Mouse (Mus musculus): ENCODE results near the gene Clk2. TPM values are rescaled to one million over a fixed set of nuclear protein-coding genes. Genes with fewer than 3 reads are reported as not detected.
"Not testable (repeated sequence)": the region's sequence is repeated elsewhere in the genome, so short reads cannot be mapped to it uniquely, and the experiment has no call there.

Gene Clk2
- polyA plus RNA-seq, 1 experiment from 2014 or later, result 19.2 TPM

DNA sequence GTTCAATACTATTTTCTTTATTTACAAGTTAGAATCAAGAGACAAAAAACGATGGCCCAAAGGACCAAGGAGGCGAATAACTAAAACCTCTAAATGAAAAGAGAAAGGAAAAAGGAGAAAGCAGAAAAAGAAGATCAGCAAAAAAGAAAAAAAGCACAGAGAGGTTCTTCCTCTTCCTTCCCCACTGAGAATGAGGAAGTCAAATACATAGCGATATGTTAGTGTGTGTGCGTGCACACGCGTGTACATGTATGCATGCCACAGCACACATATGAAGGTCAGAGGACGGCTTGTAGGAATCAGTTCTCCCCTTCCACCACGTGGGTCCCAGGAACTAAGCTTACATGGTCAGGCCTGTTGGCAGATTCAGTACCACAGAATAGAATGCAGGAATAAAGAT is 7.6 kb upstream of the Clk2 start:
- no peak for ATAC-seq (ENCODE audit: low FRiP score)
- H3K27me3 ChIP-seq (ENCODE audit: control insufficient read depth, insufficient read depth, low read length), result no peaks in the 10 kb centered on the region
- 92% methylated on average over 8 of the region's 8 CpGs for WGBS

DNA sequence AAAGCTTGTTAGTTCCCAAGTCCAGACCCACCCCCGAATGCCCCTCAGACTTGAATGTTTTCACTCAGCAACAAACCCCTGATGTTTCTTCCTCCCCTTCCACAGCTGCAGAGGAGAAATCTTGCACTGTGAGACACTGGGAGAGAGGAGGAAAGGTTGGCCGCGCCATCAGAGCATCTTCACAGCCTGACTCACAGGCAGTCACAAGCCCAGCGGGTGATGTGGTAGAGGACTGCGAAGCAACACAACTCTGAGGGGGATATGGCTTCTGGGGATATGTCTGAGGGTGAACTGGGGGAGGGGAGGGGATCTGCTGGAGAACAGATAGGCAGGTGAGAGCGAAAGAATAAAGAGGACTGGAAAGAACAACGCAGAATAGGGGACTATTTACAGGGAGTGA is 5.9 kb upstream of the Clk2 start:
- Histone ChIP-seq H3K9me3 (ENCODE audit: control insufficient read depth, low read length) (no peaks in the 10 kb centered on the region), H3K9ac (peak overlapping the region; percentile 86), H3K4me1 (replicated peaks; ENCODE audit: control insufficient read depth, insufficient read depth, low read length) (peaks cover 23% of the 10 kb centered on the region; the same call in 1 of the 2 replicates), H3K4me3 (replicated peaks; ENCODE audit: low read length) (peak overlapping the region; percentile 93), H3K36me3 (replicated peaks; ENCODE audit: control insufficient read depth, insufficient read depth) (peaks cover 3% of the 10 kb centered on the region; the same call in 1 of the 2 replicates), H3K27me3 (ENCODE audit: control insufficient read depth, insufficient read depth, low read length) (no peaks in the 10 kb centered on the region), H3K27ac (peak overlapping the region; percentile 38; the same call in 1 of the 2 replicates), H3K4me2 (replicated peaks) (peak overlapping the region; percentile 93)
- WGBS, result 16% methylated on average over 7 of the region's 7 CpGs
- no peak for ATAC-seq (ENCODE audit: low FRiP score)
- DNase-seq (ENCODE audit: low spot score), result no peak

More for the DNA sequence above, 7.6 kb upstream of the Clk2 start:
- Histone ChIP-seq H3K36me3 (replicated peaks; ENCODE audit: control insufficient read depth, insufficient read depth) (peaks cover 12% of the 10 kb centered on the region; the same call in 1 of the 2 replicates), H3K9ac (no peak overlapping the region), H3K4me1 (replicated peaks; ENCODE audit: control insufficient read depth, insufficient read depth, low read length) (peaks cover 22% of the 10 kb centered on the region; the same call in 1 of the 2 replicates), H3K4me2 (replicated peaks) (no peak overlapping the region), H3K9me3 (ENCODE audit: control insufficient read depth, low read length) (no peaks in the 10 kb centered on the region), H3K27ac (no peak overlapping the region), H3K4me3 (replicated peaks; ENCODE audit: low read length) (no peak overlapping the region)
- DNase-seq (ENCODE audit: low spot score), result no peak

DNA sequence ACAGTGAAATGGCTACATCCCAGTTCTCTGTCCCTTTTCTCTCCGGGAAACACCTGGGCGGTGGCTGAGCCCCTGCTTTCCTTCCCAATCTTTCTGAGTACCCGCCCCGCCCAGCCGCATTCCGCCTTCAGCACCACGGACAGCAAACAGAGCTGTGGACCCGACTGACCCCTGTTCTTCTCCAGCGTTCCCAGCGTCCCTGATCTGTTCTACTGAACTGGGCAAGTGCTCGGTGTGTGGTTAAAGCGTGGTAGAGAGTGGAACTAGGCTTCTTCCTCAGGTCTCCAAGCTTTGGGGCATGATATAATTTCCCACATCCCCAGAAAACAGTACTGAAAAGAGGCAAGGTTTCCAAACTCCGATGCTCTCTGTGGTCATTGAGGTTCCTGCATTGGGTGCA is 5.4 kb upstream of the Clk2 start:
- ATAC-seq (ENCODE audit: low FRiP score) (0 out of 2 replicates have a peak, but pooled peaks have one; percentile 21), DNase-seq (ENCODE audit: low spot score) (peak; percentile 27)
- peak overlapping the region; percentile 72; the same call in 1 of the 2 replicates for H3K27ac ChIP-seq
- H3K4me3 ChIP-seq (replicated peaks; ENCODE audit: low read length), result peak overlapping the region; percentile 93
- no peaks in the 10 kb centered on the region for H3K27me3 ChIP-seq (ENCODE audit: control insufficient read depth, insufficient read depth, low read length)
- H3K4me1 ChIP-seq (replicated peaks; ENCODE audit: control insufficient read depth, insufficient read depth, low read length), result peaks cover 28% of the 10 kb centered on the region; the same call in 1 of the 2 replicates
- peak overlapping the region; percentile 93 for H3K4me2 ChIP-seq (replicated peaks)
- 1% methylated on average over 13 of the region's 13 CpGs for WGBS
- peaks cover 3% of the 10 kb centered on the region; the same call in 1 of the 2 replicates for H3K36me3 ChIP-seq (replicated peaks; ENCODE audit: control insufficient read depth, insufficient read depth)
- H3K9me3 ChIP-seq (ENCODE audit: control insufficient read depth, low read length), result no peaks in the 10 kb centered on the region
- peak overlapping the region; percentile 86 for H3K9ac ChIP-seq

DNA sequence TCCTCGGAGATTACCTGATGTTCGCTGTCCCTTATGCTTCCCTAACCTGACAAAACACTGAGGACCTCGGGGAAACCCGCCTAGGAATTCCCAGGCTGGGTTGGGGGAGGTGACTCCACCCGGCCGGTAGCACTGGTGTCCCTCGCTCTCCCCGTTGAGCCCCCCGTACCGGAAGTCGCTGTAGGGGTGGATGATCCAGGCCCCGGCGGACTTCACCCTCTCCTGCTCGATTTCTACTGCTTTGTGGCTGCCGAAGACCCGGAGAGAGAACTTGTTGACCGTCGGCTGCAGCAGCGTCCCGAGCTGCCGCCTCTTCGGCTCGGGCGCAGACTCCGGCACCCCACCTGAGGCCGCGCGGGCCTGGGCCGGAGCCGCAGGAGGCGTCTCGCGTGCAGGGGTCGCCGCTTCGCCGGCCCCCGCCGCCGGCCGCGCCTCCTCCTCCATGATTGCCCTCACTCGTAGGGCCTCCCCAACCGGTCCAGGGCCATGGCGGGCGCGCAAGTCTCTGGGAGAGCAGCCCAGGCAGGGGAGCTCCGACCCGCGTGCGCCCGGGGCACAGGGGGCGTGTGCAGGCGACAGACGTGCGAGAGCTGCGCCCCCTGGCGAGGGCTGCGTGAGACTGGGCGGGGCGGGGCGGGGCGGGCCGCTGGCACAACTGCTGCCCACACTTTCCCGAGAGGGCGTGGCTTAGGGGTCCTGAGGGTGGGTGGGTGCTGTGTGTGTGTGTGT is 4.8 kb upstream of the Clk2 start, which contains the start of gene Hcn3:
TSS of gene Hcn3 (minus strand) at position 581 of the 729 bp plus-strand sequence.
- Histone ChIP-seq H3K9ac (peak within 1 kb of the TSS; percentile 86), H3K27ac (peak within 1 kb of the TSS; percentile 72; the same call in 1 of the 2 replicates), H3K4me2 (replicated peaks) (peak within 1 kb of the TSS; percentile 93), H3K4me1 (replicated peaks; ENCODE audit: control insufficient read depth, insufficient read depth, low read length) (peaks cover 29% of the 10 kb centered on the region; the same call in 1 of the 2 replicates), H3K9me3 (ENCODE audit: control insufficient read depth, low read length) (no peaks in the 10 kb centered on the region), H3K36me3 (replicated peaks; ENCODE audit: control insufficient read depth, insufficient read depth) (peaks cover 3% of the 10 kb centered on the region; the same call in 1 of the 2 replicates), H3K27me3 (ENCODE audit: control insufficient read depth, insufficient read depth, low read length) (no peaks in the 10 kb centered on the region), H3K4me3 (replicated peaks; ENCODE audit: low read length) (peak within 1 kb of the TSS; percentile 93)
- WGBS, result under 1% methylated on average over 58 of the region's 66 CpGs
- DNase-seq (ENCODE audit: low spot score) (peak; percentile 77), ATAC-seq (ENCODE audit: low FRiP score) (peak; percentile 84)

DNA sequence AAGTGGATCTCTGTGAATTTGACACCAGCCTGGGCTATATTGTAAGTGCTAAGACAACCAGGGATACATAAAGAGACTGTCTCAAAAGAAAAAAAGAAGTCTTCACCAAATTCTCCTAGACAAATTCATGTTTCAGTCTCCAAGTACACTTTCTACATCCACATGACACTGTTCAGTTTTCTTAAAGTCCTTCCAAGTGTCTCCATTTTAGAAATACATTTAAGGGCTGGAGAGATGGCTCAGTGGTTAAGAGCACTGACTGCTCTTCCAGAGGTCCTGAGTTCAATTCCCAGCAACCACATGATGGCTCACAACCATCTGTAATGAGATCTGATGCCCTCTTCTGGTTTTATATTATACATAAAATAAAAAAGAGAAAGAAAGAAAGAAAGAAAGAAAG is 3.4 kb upstream of the Clk2 start:
- peaks cover 40% of the 10 kb centered on the region; the same call in 1 of the 2 replicates for H3K4me1 ChIP-seq (replicated peaks; ENCODE audit: control insufficient read depth, insufficient read depth, low read length)
- not testable (repeated sequence) for ATAC-seq (ENCODE audit: low FRiP score); H3K36me3 ChIP-seq (replicated peaks; ENCODE audit: control insufficient read depth, insufficient read depth); H3K4me2 ChIP-seq (replicated peaks); H3K27me3 ChIP-seq (ENCODE audit: control insufficient read depth, insufficient read depth, low read length); DNase-seq (ENCODE audit: low spot score); H3K9ac ChIP-seq; H3K9me3 ChIP-seq (ENCODE audit: control insufficient read depth, low read length); H3K27ac ChIP-seq; H3K4me3 ChIP-seq (replicated peaks; ENCODE audit: low read length)

DNA sequence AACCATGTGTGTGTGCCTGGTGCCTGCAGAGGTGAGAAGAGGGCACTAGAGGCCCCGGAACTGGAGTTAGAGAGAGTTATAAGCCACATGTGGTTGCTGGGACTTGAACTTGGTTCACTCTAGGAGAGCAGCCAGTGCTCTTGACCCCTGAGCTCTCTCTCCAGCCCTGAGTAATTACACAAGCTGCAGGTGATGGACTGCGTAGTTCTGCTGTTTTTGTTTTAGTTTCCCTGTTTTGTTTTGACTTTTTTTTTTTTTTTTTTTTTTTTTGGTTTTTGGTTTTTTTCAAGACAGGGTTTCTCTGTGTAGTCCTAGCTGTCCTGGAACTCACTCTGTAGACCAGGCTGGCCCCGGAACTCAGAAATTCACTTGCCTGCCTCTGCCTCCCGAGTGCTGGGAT is 2.8 kb upstream of the Clk2 start:
- Histone ChIP-seq H3K36me3 (replicated peaks; ENCODE audit: control insufficient read depth, insufficient read depth) (0 out of 2 replicates have a peak, but pooled peaks cover 1% of the 10 kb centered on the region), H3K9ac (no peak overlapping the region)
- WGBS, result 85% methylated on average over 4 of the region's 4 CpGs

DNA sequence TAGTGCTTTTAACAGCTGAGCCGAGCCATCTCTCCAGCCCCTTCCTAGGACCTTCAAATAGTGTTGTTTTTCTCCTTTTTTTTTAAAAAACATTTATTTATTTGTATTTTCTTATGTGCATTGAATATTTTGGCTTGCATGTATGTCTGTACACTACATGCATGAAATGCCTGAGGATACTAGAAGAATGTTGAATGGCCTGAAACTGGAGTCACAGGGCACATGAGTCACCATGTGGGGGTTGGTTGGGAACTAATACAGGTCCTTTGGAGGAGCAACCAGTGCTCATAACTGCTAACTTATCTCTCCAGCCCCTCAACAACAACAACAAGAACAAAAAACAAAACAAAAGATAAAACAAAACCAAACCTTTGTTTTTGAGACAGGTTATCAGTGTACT is 1.5 kb upstream of the Clk2 start:
- 91% methylated on average over 1 of the region's 1 CpGs for WGBS
- peaks cover 34% of the 10 kb centered on the region; the same call in 1 of the 2 replicates for H3K4me1 ChIP-seq (replicated peaks; ENCODE audit: control insufficient read depth, insufficient read depth, low read length)
- no peaks in the 10 kb centered on the region for H3K9me3 ChIP-seq (ENCODE audit: control insufficient read depth, low read length)
- no peaks in the 10 kb centered on the region for H3K27me3 ChIP-seq (ENCODE audit: control insufficient read depth, insufficient read depth, low read length)
- H3K27ac ChIP-seq, result no peak overlapping the region
- no peak for ATAC-seq (ENCODE audit: low FRiP score)
- H3K36me3 ChIP-seq (replicated peaks; ENCODE audit: control insufficient read depth, insufficient read depth), result peaks cover 15% of the 10 kb centered on the region
- no peak overlapping the region for H3K4me3 ChIP-seq (replicated peaks; ENCODE audit: low read length)
- H3K4me2 ChIP-seq (replicated peaks), result no peak overlapping the region
- no peak for DNase-seq (ENCODE audit: low spot score)
- H3K9ac ChIP-seq, result no peak overlapping the region

More for the DNA sequence above, 2.8 kb upstream of the Clk2 start:
- no peak for ATAC-seq (ENCODE audit: low FRiP score)
- no peaks in the 10 kb centered on the region for H3K27me3 ChIP-seq (ENCODE audit: control insufficient read depth, insufficient read depth, low read length)
- no peak overlapping the region for H3K4me3 ChIP-seq (replicated peaks; ENCODE audit: low read length)
- H3K4me1 ChIP-seq (replicated peaks; ENCODE audit: control insufficient read depth, insufficient read depth, low read length), result peaks cover 42% of the 10 kb centered on the region; the same call in 1 of the 2 replicates
- H3K4me2 ChIP-seq (replicated peaks), result no peak overlapping the region
- H3K27ac ChIP-seq, result no peak overlapping the region
- no peak for DNase-seq (ENCODE audit: low spot score)
- no peaks in the 10 kb centered on the region for H3K9me3 ChIP-seq (ENCODE audit: control insufficient read depth, low read length)

DNA sequence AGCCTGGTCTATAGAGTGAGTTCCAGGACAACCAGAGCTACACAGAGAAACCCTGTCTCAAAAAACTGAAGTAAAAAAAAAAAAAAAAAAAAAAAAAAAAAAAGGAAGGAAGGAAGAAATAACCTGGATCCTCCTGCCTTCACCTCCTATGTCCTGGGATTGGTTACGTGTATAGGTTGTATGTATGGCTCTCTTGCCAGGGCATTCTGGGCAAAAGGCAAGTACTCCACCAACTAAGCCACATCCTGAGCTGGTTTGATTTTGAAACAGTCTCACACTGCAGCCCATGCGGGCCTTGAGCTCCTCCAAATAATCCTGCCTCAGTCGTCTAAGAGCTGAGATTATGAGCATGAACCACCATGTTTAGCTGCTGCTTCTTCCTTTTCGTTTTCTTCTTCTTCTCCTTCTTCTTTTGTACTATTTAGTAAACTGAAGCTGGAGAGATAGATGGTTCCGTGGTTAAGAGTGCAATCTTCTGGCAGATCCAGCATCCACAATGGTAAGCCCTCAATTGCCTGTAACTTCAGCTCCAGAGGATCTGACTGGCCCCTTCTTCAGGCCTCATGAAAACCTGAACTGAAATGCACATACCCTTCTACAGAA is 851 bp upstream of the Clk2 start:
- Histone ChIP-seq H3K27me3 (ENCODE audit: control insufficient read depth, insufficient read depth, low read length) (no peaks in the 10 kb centered on the region), H3K36me3 (replicated peaks; ENCODE audit: control insufficient read depth, insufficient read depth) (peaks cover 21% of the 10 kb centered on the region), H3K9ac (peak overlapping the region; percentile 96), H3K9me3 (ENCODE audit: control insufficient read depth, low read length) (no peaks in the 10 kb centered on the region), H3K4me3 (replicated peaks; ENCODE audit: low read length) (peak overlapping the region; percentile 97), H3K4me1 (replicated peaks; ENCODE audit: control insufficient read depth, insufficient read depth, low read length) (peaks cover 29% of the 10 kb centered on the region; the same call in 1 of the 2 replicates), H3K27ac (peak overlapping the region; percentile 95; the same call in 1 of the 2 replicates), H3K4me2 (replicated peaks) (peak overlapping the region; percentile 83)
- no peak for ATAC-seq (ENCODE audit: low FRiP score)
- DNase-seq (ENCODE audit: low spot score), result no peak
- 74% methylated on average over 5 of the region's 5 CpGs for WGBS

DNA sequence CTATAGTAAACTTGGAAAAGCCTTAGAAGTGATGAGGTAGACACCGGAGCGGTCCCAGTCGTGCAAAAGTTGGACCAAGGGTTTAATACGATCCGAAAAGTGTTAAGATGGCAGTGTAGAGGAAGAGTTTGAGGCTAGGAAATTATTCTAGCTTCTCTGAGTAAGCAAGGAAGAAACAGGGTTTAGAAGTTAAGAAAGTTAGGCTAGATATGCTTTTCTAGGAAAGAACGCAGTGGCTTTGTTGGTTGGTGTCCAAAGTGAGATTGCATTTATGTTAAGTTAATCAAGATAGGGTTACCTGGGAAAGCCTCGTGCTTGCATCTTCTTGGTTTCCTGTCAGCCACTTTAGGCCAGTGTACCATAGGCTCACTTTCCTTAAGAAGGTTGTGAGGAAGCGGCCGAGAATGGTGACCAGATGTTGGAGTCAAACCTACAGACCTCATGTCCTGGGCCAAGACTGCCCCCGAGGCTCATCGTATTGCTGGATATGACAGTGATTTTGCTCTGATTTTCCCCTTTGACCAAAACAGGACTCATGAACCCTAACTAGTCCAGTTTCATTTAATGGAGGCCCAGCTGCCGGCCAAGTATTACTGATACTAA is 774 bp downstream of the Clk2 start:
- H3K4me1 ChIP-seq (replicated peaks; ENCODE audit: control insufficient read depth, insufficient read depth, low read length), result peaks cover 20% of the 10 kb centered on the region; the same call in 1 of the 2 replicates
- peak overlapping the region; percentile 97 for H3K4me3 ChIP-seq (replicated peaks; ENCODE audit: low read length)
- no peaks in the 10 kb centered on the region for H3K27me3 ChIP-seq (ENCODE audit: control insufficient read depth, insufficient read depth, low read length)
- H3K9ac ChIP-seq, result peak overlapping the region; percentile 96
- ATAC-seq (ENCODE audit: low FRiP score), result no peak
- peak overlapping the region; percentile 95 for H3K27ac ChIP-seq
- H3K4me2 ChIP-seq (replicated peaks), result peak overlapping the region; percentile 83
- H3K9me3 ChIP-seq (ENCODE audit: control insufficient read depth, low read length), result no peaks in the 10 kb centered on the region
- H3K36me3 ChIP-seq (replicated peaks; ENCODE audit: control insufficient read depth, insufficient read depth), result peaks cover 37% of the 10 kb centered on the region
- WGBS, result 26% methylated on average over 12 of the region's 12 CpGs
- DNase-seq (ENCODE audit: low spot score), result no peak
